Mouse (Mus musculus) kidney, embryonic 16.5 days (tissue): Measurements from ENCODE around the gene Tgm4. TPM values are rescaled to one million over a fixed set of nuclear protein-coding genes. Genes with fewer than 3 reads are reported as not detected.
A peak's percentile ranks its signal among the peaks of the same experiment; 100 is the strongest.

Experiments used
- ATAC-seq: fragments of 200-750 bp; cut with Nextera tagmentation; 2 replicates; pipeline ENCODE4 v1.8.0; 2017; ENCODE audit warnings: moderate TSS enrichment; ENCODE audit not compliant: low FRiP score, low TSS enrichment
- H3K27ac ChIP-seq: fragments of 300-500 bp; sonication (generic); 2 replicates; pipeline ENCODE4 v1.5.1; 2014; ENCODE audit warnings: low read length
- H3K27me3 ChIP-seq: fragments of 300-500 bp; sonication (generic); 2 replicates; pipeline ENCODE4 v1.6.1; 2014; ENCODE audit warnings: low read length, control low read depth, mixed read lengths; ENCODE audit not compliant: insufficient read depth
- H3K36me3 ChIP-seq: fragments of 300-500 bp; sonication (generic); 2 replicates; pipeline ENCODE4 v1.6.1; 2014; ENCODE audit warnings: low read length, control low read depth, mixed read lengths; ENCODE audit not compliant: insufficient read depth
- H3K4me1 ChIP-seq: fragments of 300-500 bp; sonication (generic); 2 replicates; pipeline ENCODE4 v1.6.1; 2014; ENCODE audit warnings: low read length, control low read depth, mixed read lengths; ENCODE audit not compliant: insufficient read depth
- H3K4me2 ChIP-seq: fragments of 300-500 bp; sonication (generic); replicated peaks from 2 replicates; pipeline ENCODE4 v1.6.1; 2014; ENCODE audit warnings: low read depth, low read length
- H3K4me3 ChIP-seq: fragments of 300-500 bp; sonication (generic); 2 replicates; pipeline ENCODE4 v1.5.1; 2014; ENCODE audit warnings: mild to moderate bottlenecking, low read length
- H3K9ac ChIP-seq: fragments of 300-500 bp; sonication (generic); replicated peaks from 2 replicates; pipeline ENCODE4 v1.6.1; 2014; ENCODE audit warnings: low read length
- H3K9me3 ChIP-seq: fragments of 300-500 bp; sonication (generic); 2 replicates; pipeline ENCODE4 v1.6.1; 2016; ENCODE audit warnings: low read length, control low read depth
- WGBS: fragments of 180-500 bp; shearing (Covaris S2); extraction: QIAGEN DNeasy Blood & Tissue Kit; methylation state at CpG from one replicate; pipeline ENCODE4 v1.1.7; 2014; 5-methylcytosine and 5-hydroxymethylcytosine counted together
- polyA plus RNA-seq: library from polyadenylated mRNA; unstranded; fragments of >200 nt; fragmentation: Nextera tagmentation; extraction: Ambion mirVana; gene quantifications from 2 replicates; pipeline ENCODE4 v1.2.1, GENCODE M21; 2015

Tgm4 gene
- polyA plus RNA-seq, 1 experiment from 2014 or later, result 0.72 TPM

DNA sequence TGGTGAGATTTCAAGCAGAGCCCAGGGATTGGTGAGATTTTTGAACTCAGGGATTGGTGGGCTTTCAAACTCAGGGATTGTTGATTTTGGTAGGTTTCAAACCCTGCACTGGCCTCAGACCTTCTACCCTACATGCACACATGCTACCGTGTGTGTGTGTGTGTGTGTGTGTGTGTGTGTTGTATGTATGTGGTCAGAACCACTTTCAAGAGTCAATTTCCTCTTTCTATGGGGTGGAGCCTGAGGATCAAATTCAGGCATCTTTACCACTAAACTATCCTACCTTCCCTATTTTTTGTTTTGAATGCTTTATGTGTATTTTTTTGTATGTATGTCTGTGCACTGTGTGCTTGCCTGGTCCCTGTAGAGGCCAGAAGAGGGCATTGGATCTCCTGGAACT is 13.1 kb downstream of the Tgm4 start:
- Histone ChIP-seq H3K27ac (no peak overlapping the region), H3K4me2 (no peak overlapping the region), H3K9me3 (no peaks in the 10 kb centered on the region), H3K27me3 (no peaks in the 10 kb centered on the region), H3K36me3 (no peaks in the 10 kb centered on the region), H3K4me1 (no peaks in the 10 kb centered on the region), H3K4me3 (no peak overlapping the region), H3K9ac (no peak overlapping the region)
- no peak for ATAC-seq
- 86% methylated on average over 1 of the region's 1 CpGs for WGBS

DNA sequence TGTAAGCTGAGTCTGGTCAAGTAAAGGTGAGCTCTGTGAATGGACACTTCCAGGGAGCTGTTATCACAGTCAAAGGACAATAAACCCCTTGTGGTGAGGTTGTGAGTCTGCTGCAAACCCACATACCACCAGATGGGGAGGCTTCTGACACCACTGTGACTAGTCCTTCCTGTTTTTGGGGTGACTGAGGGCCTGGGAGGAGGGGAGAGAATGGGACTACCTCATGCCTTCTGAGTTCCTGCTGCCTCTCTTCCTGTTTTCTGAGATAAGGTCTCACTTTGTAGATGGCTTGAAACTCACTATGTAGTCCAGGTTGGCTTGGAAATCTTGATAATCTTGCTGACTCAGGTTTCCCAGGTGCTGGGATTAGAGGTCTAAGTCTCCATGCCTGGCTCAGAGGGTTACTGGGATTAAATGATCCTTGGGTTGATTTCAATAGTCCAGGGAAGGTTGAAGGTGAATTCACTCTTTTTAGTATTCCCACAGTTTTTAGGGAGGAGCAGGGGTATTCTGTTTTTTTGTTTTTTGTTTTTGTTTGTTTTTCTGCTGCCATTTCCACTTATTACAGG is 24.3 kb downstream of the Tgm4 start:
- no peaks in the 10 kb centered on the region for H3K9me3 ChIP-seq
- H3K27me3 ChIP-seq, result no peaks in the 10 kb centered on the region
- H3K9ac ChIP-seq, result no peak overlapping the region
- H3K4me3 ChIP-seq, result no peak overlapping the region
- H3K27ac ChIP-seq, result no peak overlapping the region
- H3K4me1 ChIP-seq, result no peaks in the 10 kb centered on the region
- H3K4me2 ChIP-seq, result no peak overlapping the region
- ATAC-seq, result no peak
- H3K36me3 ChIP-seq, result no peaks in the 10 kb centered on the region

DNA sequence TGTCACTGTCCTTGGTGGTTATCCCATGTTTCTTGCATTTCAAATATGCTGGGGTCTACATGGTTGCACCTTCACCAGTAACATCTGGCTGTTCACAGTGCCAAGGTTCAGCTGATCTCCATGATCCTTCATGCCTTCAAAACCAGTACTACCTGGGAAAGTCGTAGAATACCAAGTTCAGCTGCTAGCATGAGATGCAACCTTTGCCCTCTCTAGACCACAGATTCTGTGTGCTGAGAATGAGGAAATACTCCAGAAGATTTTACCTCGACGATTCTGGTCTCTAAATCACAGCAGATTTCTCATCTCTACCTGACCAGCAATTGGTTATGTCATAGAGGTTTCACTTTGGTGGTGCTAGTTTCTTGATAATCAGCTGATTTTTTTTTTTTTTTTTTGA is 25.6 kb downstream of the Tgm4 start:
- no peak overlapping the region for H3K9ac ChIP-seq
- no peaks in the 10 kb centered on the region for H3K9me3 ChIP-seq
- no peak for ATAC-seq
- H3K36me3 ChIP-seq, result no peaks in the 10 kb centered on the region
- no peak overlapping the region for H3K4me3 ChIP-seq
- H3K27ac ChIP-seq, result no peak overlapping the region
- 83% methylated on average over 3 of the region's 3 CpGs for WGBS
- H3K4me2 ChIP-seq, result no peak overlapping the region
- no peaks in the 10 kb centered on the region for H3K4me1 ChIP-seq
- no peaks in the 10 kb centered on the region for H3K27me3 ChIP-seq

DNA sequence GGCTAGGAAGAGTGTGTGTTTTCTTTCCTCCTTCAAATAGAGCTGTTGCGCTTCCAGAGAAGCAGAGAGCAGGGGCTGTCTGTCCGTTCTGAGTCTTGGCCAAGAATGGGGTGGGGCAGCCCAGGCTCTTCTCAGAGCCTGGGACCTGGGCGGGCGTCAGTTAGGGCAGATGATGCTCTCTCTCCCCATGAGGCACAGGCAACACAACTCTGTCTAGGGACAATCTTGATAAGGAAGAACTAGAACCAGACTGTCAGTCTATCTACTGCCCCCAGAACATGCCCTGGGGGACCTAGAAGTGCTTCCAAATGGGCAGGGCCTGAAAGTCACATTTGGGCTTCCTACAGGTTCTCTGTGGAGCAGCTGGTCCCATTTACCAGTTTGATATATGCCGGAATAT is 44.6 kb downstream of the Tgm4 start:
- 89% methylated on average over 5 of the region's 5 CpGs for WGBS
- Histone ChIP-seq H3K9ac (no peak overlapping the region), H3K4me2 (no peak overlapping the region), H3K36me3 (peaks cover 37% of the 10 kb centered on the region), H3K4me3 (no peak overlapping the region), H3K4me1 (no peaks in the 10 kb centered on the region), H3K27me3 (no peaks in the 10 kb centered on the region), H3K9me3 (no peaks in the 10 kb centered on the region), H3K27ac (no peak overlapping the region)
- no peak for ATAC-seq

DNA sequence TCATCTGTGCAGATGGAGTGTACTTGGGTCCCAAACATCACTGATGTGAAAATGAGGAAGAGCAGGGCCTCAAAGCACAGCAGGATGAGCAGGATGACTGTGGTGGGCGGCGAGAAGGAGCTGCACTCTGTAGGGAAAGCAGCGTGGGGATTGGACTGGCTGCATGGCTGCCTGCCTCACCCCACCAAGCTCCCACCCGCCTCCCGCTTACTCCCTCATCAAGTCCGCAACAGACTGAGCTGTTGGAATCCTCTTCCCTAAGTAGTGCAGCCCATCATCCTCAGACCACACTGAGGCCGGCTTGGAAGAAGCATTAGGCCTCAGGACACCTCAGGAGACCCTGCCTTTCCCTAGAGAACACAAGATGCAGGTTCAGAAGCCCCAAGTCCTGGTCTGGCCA is 45.8 kb downstream of the Tgm4 start:
- no peak overlapping the region for H3K4me3 ChIP-seq
- no peak overlapping the region for H3K27ac ChIP-seq
- H3K9me3 ChIP-seq, result no peaks in the 10 kb centered on the region
- no peak overlapping the region for H3K9ac ChIP-seq
- no peak overlapping the region for H3K4me2 ChIP-seq
- 65% methylated on average over 7 of the region's 7 CpGs for WGBS
- H3K27me3 ChIP-seq, result no peaks in the 10 kb centered on the region
- no peaks in the 10 kb centered on the region for H3K4me1 ChIP-seq
- ATAC-seq, result peak; percentile 35; the same call in 1 of the 2 replicates
- H3K36me3 ChIP-seq, result peaks cover 44% of the 10 kb centered on the region

DNA sequence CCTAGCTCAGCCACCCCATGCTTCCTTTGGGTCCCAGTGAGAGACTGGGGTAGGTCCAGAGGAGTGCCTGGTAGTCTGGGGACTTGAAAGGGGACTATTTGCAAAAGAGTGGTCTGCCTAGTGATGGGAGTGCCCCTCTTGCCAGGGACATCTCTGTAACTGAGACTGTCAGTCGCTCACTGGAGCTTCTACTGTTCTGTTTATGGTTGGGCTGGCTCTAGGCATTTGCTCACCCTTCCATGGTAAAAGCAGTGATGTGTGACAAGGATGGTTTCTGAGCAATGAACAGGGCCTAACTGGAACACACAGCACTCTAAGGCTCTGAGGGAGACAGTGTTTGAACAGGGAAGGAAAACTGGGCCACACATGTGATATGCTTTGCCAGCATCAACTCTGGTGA is 46.3 kb downstream of the Tgm4 start:
- WGBS, result 60% methylated on average over 1 of the region's 1 CpGs
- Histone ChIP-seq H3K27ac (no peak overlapping the region), H3K4me1 (no peaks in the 10 kb centered on the region), H3K27me3 (no peaks in the 10 kb centered on the region), H3K4me2 (no peak overlapping the region), H3K4me3 (no peak overlapping the region), H3K36me3 (peaks cover 43% of the 10 kb centered on the region), H3K9ac (no peak overlapping the region), H3K9me3 (no peaks in the 10 kb centered on the region)
- ATAC-seq, result peak; percentile 87

DNA sequence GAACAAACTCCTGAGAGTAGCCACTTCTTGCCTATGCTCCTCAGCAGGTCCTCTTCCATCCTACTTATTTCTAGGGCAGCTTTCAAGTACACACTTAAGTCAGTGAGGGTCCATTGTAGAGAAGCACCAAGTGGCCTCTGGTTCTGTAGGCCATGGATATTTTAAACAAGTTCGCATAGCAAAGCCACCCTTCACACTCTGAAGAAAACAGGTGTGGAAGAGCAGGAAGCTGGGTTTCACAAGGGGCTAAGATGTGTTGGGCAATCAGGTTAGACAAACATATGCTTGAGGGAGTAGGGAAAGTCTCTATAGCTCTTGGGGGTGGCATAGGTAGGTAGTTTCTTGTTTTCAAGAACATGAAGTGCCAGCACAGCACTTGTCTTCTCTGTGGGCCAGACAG is 50.8 kb downstream of the Tgm4 start:
- H3K4me2 ChIP-seq, result no peak overlapping the region
- H3K9me3 ChIP-seq, result no peaks in the 10 kb centered on the region
- ATAC-seq, result no peak
- H3K4me3 ChIP-seq, result no peak overlapping the region
- no peak overlapping the region for H3K9ac ChIP-seq
- H3K27me3 ChIP-seq, result no peaks in the 10 kb centered on the region
- WGBS, result 81% methylated on average over 1 of the region's 1 CpGs
- no peaks in the 10 kb centered on the region for H3K4me1 ChIP-seq
- H3K36me3 ChIP-seq, result peaks cover 55% of the 10 kb centered on the region
- H3K27ac ChIP-seq, result no peak overlapping the region

DNA sequence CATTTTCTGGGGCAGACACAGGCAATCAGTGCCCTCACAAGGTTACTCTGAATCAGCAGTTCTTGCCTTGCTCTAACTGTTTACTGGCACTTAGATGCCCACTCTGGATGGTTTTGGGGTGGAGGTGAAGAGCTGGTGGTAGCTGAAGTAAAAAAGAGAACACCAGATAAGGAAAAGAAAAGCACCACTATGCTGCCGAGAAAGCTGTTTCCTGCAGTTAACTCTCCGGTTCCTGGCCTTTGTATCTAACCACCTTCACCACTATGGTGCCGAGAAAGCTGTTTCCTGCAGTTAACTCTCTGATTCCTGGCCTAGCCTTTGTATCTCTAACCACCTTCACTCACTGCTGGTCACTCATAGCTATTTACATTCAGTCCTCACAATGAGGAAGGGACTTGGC is 53.0 kb downstream of the Tgm4 start:
- H3K4me3 ChIP-seq, result no peak overlapping the region
- no peak overlapping the region for H3K9ac ChIP-seq
- H3K9me3 ChIP-seq, result no peaks in the 10 kb centered on the region
- H3K27me3 ChIP-seq, result no peaks in the 10 kb centered on the region
- H3K36me3 ChIP-seq, result peaks cover 54% of the 10 kb centered on the region
- WGBS, result 71% methylated on average over 3 of the region's 3 CpGs
- ATAC-seq, result no peak
- H3K4me1 ChIP-seq, result no peaks in the 10 kb centered on the region
- no peak overlapping the region for H3K27ac ChIP-seq
- no peak overlapping the region for H3K4me2 ChIP-seq

DNA sequence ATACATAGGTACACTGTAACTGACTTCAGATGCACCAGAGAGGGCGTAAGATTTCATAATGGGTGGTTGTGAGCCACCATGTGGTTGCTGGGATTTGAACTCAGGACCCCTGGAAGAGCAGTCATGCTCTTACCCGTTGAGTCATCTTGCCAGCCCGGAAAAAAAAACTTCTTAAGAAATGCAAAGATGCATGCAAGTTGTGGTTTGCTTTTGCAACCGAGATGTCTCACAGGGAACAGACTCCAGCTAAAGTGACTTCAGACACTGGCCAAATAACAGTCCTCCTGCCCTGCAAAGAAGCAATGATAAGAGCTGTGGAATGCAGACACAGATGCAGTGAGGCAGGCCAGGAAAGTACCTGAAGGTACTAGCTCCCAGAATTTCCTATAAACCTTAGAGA is 56.3 kb downstream of the Tgm4 start:
- H3K27me3 ChIP-seq, result no peaks in the 10 kb centered on the region
- 90% methylated on average over 4 of the region's 4 CpGs for WGBS
- no peak overlapping the region for H3K4me2 ChIP-seq
- H3K36me3 ChIP-seq, result peaks cover 50% of the 10 kb centered on the region
- H3K4me3 ChIP-seq, result no peak overlapping the region
- H3K9ac ChIP-seq, result no peak overlapping the region
- no peaks in the 10 kb centered on the region for H3K4me1 ChIP-seq
- no peaks in the 10 kb centered on the region for H3K9me3 ChIP-seq
- no peak overlapping the region for H3K27ac ChIP-seq
- ATAC-seq, result no peak

DNA sequence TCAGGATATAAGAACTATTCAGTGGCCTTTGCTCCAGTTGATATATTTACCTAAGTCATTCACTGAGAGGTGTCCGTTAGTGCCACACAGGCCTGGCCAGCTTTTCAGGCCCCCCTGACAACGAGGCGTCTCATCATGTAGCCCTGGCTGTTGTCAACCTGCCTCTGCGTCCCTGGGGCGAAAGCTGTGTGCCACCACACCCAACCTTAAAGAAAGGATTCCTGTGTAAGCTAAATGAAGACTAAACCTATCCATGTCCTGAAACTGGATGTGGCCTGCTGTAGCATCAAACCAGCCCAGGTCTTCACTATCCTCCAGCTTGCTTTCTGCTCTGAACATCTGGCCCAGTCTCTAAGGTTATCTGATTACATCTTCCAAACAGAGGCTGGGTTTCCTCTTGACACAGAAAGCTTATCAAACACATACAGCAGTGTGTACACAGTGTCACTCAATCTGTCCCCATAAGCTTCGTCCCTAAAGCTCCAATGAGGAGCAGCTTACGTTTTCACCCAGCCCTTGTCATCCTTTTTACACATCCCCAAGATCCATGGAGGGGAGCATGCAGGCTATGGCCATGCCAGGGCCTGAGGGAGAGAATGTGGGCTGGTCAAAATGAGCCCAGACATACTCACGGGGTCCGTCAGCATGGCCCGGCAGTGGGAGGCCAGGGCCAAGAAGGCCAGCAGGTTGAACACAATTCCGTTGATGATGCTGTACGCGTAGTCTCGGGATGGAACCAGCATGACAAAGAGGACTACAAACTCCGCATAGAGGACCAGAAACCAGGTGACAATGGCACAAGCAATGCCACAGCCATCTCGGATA is 65.3 kb downstream of the Tgm4 start:
- Histone ChIP-seq H3K9me3 (no peaks in the 10 kb centered on the region), H3K4me2 (no peak overlapping the region), H3K27ac (no peak overlapping the region), H3K4me3 (no peak overlapping the region), H3K4me1 (no peaks in the 10 kb centered on the region), H3K36me3 (peaks cover 45% of the 10 kb centered on the region), H3K9ac (no peak overlapping the region), H3K27me3 (no peaks in the 10 kb centered on the region)
- WGBS, result 93% methylated on average over 16 of the region's 16 CpGs
- no peak for ATAC-seq
